Mouse (Mus musculus): ENCODE results near the gene Glipr2. TPM values are rescaled to one million over a fixed set of nuclear protein-coding genes. Genes with fewer than 3 reads are reported as not detected.

Gene Glipr2
- total RNA-seq, 2 experiments from 2014 or later, result 3.1 to 4.1 TPM

DNA sequence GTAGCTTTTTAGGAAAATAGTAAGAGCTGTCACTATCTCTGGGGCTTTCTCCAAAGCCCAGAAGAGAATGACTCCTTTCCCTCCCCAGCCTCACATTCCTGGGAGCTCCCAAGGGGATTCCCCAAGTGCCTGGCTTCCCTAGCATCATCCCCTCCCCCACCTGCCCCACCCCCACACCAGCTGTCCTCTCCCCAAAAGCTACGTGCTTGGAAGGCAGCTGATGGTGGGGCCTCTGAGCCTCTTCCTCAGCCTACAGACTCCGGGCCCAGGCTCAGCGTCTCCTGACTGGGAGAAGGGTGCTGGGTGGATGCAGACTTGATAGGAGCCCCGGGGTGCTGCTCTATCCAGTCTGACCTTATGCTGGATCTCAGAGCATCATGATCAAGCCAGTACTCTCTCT is 12.2 kb downstream of the Glipr2 start:
- DNase-seq (ENCODE audit: low spot score in 2 of 2), result no peak

DNA sequence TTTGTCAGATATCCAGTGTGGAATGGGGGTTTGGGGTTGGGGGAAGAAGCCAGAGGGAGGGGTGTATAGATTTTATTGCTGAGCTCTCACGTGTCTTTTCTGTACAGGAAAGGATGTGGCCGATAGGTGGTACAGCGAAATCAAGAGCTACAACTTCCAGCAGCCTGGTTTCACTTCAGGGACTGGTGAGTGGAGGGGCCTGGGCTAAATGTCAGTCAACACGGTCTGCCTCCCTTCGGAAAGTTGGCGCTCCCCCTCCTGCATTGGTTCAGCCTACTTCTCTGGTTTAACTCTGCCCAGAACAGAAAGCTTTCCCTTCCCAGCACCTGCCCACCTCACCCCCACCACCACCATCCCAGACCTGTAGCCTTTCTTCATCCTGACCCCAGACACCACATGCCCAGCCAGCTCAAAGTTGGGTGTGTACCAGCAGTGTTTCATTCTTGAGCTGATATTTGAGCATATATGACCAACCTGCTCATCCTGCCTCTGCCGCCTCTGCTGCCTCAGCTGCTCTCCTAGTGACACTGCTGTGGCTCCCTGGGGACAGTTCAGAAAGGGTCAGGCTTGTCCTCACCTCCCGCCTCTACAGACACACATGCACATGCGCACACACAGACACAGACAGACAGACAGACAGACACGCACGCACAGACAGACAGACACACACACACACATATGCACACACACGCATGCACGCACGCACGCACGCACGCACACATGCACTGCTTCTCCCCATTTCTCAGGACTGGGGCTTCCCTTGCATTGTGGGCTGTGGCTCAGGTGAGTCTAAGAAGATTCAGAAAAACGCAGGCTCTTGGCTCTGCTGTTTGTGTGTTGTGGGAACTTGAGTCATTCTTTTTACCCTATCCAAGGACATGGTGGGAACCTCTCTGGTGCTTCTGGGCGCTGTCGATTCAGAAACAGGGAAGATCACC is 13.5 kb downstream of the Glipr2 start:
- no peak for DNase-seq (ENCODE audit: low spot score in 2 of 2)

DNA sequence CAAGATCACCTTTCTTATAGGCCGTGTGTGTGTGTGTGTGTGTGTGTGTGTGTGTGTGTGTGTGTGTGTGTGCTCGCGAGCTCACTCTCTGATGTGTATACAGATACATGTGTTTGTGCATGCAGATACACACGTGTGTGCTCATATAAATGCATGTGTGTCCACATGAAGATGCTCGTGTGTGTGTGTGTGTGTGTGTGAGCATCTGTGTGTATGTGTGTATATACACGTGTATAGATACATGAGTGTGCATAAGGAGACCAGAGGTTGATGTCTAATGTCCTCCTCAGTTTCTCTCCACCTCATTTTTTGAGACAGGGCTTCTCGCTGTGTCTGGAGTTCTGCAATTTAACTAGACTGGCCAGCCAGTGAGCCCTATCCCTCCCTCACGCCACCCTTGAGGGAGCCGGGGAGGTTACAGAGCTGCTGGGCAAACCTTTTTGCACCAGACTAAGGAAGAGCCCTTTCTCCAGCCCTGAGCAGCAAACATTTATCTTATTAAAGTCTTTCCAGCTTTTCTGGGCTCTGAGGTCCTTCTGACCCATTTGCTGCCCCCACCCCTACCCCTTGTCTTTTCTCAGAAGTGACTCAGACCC is 14.4 kb downstream of the Glipr2 start:
- DNase-seq (ENCODE audit: low spot score in 2 of 2), result no peak

DNA sequence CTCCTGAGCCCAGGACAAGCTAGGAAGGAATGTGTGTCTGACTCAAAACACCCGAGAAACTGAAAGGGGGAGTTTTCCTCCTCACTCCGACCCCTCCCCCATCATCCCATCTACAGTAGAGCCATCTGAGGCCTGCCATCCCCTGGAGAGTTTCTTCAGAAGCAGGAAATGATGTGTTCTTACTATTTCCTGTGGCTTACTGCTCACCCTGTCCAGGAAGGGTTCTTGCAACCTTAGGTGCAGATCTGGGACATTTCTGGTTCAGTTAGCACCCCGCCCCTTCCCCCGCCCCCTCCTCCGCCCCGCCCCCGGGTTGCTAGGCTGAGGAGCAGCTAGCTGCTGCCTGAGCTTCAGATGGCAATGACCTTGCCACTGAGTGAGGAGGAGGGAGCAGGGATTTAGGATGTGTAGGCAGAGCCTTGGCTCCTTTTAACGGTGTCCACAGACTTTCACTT is 15.0 kb downstream of the Glipr2 start:
- no peak for DNase-seq (ENCODE audit: low spot score in 2 of 2)

DNA sequence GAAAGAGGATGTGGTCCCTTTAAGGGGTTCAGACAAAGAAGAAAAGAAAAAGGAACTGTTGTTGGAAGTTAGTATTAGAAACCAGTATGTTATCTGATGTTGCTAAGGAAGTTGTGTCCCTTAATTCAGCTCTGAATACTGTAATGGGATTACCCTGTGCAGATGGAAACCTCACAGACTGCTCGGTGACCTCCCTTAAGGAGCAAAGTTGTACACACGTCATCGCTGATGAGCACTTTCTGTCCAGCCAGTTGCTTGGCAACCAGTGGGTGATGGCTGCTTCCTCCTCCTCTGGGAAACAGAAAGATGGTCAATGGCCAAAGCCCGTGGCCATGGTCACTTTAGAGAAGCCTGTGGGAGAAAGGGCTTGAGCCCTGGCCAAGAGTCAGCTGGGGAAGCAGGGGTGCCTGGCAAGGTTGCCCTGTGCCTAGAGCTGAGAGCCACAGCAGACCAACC is 16.4 kb downstream of the Glipr2 start:
- peak in 1 of 2 experiments; percentile 37 for DNase-seq (ENCODE audit: low spot score in 2 of 2)

DNA sequence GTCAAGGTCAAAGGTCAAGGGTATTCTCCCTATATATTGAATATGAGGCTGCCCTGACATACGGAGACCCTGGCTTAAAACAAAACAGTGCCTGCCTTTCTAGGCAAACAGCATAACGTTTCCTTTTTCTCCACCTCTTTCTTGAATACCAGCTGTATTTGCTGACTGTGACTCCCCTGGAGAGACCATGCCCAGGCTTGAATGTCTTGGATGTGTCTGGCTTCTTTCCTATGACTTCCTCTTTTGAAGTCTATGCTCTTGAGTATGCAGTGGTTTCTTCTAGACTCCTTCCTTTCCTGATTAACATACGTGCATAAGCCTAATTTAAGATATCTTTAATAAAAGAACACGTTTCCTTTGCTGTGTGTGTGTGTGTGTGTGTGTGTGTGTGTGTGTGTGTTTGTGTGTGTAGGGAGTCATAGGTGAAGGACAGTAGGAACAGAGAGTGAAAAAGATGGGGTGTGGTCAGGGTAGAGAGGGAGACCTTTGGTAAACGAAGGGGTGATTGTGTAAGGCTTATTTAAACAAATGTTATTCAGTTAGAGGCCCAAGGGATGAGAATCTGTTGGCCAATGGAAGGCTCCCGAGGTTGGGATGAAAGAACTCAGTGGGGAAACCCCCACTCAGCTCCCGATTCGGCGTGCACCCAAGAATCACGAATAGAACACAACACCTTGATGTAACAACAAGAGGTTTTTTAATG is 17.9 kb downstream of the Glipr2 start:
- DNase-seq (ENCODE audit: low spot score in 2 of 2), result no peak

DNA sequence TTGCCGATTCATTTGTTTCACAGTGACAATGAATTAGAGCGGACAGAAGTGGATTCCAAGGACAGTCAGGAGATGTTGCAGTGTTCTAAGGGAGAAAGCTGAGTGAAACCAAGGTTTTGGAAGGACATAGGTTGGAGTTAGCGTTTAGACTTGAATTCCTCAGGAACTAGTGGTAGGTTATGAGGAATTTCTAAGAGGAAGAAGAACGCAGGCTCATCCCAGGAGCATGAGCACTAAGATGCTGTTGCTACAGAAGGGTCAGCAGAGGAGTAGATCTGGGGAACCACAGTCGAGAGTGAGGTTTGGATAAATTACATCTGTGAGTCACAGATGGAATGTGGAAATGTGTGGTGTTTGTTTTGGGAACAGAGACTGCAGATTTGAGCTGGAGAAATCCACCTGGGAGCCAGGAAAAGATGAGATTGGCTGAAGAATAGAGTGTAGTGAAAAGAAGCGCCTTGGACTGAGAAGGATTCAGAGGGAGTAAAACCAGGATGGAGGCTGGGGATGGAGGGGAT is 19.1 kb downstream of the Glipr2 start:
- no peak for DNase-seq (ENCODE audit: low spot score in 2 of 2)

DNA sequence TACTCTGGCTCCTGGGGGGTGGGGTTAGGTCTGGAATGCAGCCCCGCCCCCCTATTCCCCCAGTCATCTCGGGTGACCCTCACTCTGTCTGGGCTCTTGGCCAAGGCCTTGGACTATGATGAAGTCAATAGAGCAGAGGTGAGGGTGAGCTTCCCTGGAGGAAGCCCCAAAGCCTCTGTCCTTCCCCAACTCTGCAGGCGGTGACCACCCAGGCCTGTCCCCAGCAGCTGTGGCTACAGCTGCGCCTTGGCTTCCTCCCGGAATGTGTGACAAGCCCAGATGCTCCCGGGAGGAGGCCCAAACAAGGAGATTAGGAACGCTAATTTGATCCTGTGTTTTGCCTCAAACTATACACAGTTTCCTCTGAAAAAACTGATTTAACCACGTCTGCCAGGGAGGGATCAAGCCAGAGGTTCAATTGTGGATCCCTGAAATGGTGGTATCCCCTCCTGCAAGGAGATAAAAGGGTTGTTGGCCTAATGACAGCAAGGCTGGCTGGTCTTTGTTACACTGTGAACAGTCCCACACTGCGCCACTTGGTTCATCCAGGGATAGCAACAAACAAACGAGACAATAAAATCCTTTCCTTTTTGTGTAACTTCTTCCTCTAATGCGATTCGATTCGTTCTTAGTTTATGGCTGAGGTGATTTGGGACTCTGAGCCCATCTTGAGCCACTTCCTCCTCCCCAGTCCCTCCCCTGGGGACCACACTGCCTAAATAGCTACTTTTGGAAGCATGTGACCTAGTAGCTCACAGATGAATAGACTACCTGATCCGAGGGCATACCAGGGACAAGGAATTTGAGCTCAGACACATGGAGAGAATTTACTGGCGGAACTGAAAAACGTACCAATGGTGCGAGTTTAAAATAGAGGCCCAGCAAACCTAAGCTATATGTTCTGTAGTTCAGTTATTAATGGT is 21.6 kb downstream of the Glipr2 start:
- no peak for DNase-seq (ENCODE audit: low spot score in 2 of 2)

DNA sequence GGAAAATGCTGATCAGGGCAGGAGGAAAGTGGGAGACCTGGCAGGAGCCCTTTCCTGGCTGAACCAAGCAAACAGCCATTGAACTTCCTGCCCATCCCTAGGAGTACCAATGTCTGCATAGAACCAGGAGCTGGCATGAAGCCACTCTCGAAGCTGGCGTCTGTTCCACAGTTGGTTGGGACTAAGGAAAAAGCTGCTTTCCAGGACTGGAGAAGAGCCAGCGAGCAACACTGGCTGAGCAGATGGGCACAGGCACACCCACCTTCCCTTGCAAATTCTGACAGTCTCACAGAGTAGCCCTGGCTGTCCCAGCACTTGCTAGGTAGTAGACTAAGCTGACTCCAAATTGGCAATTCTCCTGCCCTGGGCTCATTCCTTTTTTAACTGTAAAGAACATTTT is 22.5 kb downstream of the Glipr2 start:
- peak; percentile 93 to 95 for DNase-seq (ENCODE audit: low spot score in 2 of 2)

DNA sequence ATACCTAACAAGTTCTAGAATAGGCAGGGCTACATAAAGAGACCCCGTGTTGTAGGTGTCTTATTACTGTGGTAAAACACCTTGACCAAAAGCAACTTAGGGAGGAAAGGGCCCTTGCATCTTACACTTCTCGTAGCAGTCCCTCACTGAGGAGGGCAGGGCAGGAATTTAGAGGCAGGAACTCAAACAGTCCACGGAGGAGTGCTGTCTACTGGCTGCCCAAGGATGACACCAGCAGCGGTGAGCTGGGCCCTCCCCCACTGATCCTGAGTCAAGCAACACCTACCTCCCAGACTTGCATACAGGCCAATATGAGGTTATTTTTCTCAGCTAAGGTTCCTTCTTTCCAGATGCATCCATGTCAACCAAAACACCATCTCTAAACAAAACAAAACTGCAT is 23.0 kb downstream of the Glipr2 start:
- no peak for DNase-seq (ENCODE audit: low spot score in 2 of 2)

DNA sequence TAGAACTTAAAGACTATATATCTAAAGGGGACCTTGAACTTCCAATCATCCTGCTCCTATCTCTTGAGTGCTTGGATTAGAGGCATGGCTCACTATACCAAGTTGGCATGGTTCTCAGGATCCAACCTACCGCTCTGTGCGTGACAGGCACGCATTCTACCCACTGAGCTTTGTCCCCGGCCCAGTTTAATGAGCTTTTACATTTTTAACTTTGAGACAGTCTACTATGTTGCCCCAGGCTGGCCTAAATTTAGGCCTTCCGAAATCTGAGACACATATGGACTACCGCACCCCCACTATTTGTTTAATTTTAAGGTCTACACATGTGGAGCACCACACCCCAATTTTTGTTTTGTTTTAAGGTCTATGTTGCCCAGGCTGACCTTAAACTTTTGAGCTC is 23.6 kb downstream of the Glipr2 start:
- no peak for DNase-seq (ENCODE audit: low spot score in 2 of 2)

DNA sequence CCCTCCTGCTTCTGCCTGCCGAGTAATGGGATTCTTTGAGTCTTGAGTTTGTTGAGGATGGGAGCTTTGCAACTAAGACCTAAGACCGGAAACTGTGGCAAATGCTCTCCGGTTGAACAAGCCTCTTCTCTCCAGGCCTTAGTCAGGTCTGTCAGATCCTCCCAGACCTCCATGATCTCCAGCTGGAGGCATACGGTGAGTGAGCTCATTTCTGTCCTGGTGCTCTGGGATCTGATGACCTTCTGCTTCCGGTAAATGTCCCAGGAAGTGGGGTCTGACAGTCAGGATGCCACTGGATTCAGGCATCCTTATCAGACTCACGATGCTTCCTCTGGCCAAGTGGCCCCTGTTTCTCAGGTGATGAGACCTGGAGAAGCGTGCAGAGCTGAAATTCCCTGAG is 24.1 kb downstream of the Glipr2 start:
- DNase-seq (ENCODE audit: low spot score in 2 of 2), result no peak

DNA sequence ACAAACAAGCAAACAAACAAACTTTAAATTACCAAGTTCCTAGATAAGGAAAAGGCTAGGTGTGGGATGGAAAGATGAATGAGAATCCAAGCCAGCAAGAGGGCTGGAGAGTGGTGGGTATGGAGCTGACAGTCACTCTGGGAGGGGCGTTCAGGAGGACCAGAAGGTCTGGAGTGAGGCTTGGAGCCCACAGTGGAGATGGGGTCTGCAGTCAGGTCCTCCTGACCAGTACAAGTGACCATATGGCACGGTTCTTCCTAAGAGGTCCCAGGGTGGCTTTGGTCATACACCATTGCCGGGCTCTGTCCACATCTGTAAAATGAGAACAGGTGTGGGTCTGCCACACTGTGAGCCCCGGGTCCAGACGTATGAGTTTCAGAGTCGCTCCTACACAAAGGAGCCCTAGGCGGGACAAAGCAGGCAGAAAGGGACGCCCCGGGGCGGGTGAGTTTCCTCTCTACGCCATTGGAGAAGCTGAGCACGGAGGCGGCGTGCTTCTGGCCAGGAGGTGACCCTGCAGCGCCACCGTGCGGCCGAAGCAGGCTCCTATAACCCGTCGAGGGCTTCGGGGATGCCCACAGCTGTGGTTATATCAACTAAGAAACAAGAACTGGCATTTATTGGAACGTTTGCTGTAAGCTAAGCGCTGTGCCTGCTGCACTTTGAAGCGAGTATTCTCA is 25.0 kb downstream of the Glipr2 start:
- DNase-seq (ENCODE audit: low spot score in 2 of 2), result peak; percentile 94 to 97

DNA sequence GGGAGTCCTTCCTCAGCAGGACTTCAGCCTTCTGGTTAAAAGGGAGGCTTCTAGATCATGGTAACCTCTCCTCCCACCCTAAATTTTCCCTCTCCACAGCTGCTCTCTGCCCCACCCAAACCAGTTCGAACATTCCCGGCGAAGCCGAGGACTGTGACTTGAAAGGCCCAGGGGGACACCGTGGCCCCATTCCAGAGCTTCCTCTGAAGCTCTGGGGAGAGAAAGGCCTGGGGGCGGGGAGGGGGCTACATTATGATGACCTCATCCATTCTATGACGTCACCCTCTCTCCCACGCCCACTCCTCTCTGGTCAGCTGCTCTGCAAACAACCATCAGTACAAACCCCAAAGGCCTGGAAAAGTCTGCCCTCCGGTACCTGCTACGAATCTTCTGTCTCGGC is 26.0 kb downstream of the Glipr2 start, which contains the start of gene Ccin:
Gene Ccin, plus strand, starts transcription at position 303 of the 400 bp plus-strand sequence.
- DNase-seq (ENCODE audit: low spot score in 2 of 2), result no peak

DNA sequence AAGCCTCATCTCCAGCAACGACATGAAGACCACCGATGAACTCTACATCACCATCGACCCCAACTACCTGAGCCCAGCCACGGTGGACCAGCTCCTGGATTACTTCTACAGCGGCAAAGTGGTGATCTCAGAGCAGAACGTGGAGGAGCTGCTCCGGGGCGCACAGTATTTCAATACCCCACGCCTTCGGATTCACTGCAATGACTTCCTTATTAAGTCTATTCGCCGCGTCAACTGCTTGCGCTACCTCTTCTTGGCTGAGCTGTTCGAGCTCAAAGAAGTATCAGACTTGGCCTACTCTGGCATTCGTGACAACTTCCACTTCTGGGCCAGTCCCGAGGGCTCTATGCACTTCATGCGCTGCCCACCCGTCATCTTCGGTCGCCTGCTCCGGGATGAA is 26.6 kb downstream of the Glipr2 start:
- no peak for DNase-seq (ENCODE audit: low spot score in 2 of 2)

DNA sequence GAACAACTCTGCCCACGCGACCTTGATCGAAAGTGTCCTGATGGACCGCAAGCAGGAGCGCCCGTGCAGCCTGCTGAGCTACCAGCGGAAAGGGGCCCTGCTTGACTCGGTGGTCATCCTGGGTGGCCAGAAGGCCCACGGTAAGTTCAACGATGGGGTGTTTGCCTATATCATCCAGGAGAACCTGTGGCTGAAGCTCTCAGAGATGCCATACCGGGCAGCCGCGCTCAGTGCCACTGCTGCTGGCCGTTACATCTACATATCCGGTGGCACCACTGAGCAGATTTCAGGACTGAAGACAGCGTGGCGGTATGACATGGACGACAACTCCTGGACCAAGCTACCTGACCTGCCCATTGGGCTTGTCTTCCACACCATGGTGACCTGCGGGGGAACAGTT is 27.1 kb downstream of the Glipr2 start:
- no peak for DNase-seq (ENCODE audit: low spot score in 2 of 2)

DNA sequence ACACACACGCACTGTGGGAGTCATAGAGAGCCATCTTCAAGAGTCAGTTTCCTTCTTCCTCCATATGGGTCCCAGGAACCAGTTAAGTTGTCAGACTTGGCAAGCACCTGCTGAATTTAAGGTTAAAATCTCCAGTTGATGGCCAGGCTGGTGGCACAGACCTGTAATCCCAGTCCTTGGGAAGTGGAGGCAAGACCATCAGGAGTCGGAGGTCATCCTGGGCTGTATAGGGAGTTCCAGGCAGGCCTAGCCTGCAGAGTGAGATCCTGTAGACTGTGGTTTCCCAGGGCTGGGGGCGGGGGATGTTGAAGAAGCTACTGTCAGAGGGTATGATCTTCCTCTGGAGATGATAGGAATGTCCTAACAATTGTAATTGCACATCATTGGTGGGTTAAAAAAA is 31.8 kb downstream of the Glipr2 start:
- no peak for DNase-seq (ENCODE audit: low spot score in 2 of 2)

DNA sequence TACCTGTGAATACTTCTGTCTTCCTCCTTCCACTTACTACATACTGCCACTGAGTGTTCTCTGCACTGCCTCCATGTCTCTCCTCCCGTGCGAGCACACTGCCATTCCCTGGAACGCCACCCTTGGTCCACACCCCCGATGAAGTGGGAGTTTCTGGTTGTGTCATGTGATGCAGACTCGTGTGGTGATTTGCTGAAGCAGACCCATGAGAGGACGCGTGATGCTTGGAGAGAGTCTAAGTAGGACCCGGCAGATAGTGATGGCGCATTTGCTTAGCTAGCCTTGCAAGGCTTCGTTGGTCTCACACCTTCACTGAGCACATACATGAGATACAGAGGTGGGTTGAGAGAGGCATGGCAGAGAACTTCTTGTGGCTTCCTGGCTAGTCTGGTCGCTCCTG is 35.9 kb downstream of the Glipr2 start:
- DNase-seq (ENCODE audit: low spot score in 2 of 2), result no peak

DNA sequence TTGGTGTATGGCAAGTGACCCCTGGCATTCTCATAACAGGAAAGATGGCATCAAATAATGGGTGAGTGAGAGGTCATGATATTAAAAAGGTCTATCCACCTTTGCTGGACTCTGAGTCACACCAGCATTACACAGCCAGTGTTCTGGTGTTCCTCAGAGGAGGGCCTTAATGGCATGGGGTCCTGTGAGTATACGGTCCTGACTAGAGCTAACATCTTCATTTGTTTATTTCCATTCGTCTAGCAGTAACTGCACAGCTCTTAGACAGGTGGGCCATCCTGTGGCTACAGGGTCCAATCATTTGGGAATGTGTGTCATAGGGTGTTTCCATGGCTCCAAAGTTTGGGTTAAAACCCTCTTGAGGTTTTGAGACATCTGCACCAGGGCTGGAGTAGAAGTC is 37.1 kb downstream of the Glipr2 start:
- no peak for DNase-seq (ENCODE audit: low spot score in 2 of 2)

DNA sequence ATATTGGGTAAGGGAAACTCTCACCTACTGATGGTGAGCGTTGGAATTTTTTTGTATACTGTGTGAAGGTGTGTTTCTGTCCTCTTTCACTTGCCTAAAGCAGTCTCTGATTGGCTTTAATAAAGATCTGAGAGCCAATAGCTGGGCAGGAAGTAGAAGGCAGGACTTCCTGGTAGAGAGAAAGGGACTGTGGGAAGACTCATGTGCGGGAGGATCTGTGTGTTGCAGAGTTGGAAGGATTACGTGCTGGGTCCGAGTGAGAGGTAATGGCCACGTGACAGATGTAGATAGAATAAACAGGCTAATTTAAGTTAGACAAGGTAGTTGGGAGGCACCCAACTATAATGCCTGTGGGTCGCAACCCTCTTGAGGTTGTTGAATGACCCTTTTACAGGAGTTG is 46.4 kb downstream of the Glipr2 start:
- DNase-seq (ENCODE audit: low spot score in 2 of 2), result no peak

Measured in left cerebral cortex, adult 18-20 months (tissue).